Mouse (Mus musculus): ENCODE measurements at regions not wholly inside any gene's neighbourhood (a gene's known extent, or its start where the extent isn't known, plus 50 kb on each side); places are given as distances from the start of the nearest gene placed in this dataset. TPM values are rescaled to one million over a fixed set of nuclear protein-coding genes. Genes with fewer than 3 reads are reported as not detected.

GRCm38 (mm10) chr4:87359483-87359882 is 129.2 kb upstream of the Slc24a2 start:
- Histone ChIP-seq H3K4me3 (ENCODE audit: low read depth, low read length) (no peak overlapping the region), H3K4me2 (ENCODE audit: low read depth, severe bottlenecking) (no peak overlapping the region), H3K27ac (replicated peaks; ENCODE audit: low read depth, low read length) (no peak overlapping the region), H3K27me3 (ENCODE audit: control insufficient read depth, insufficient read depth, low read length) (no peaks in the 10 kb centered on the region), H3K36me3 (ENCODE audit: control insufficient read depth, insufficient read depth, low read length) (no peaks in the 10 kb centered on the region), H3K9me3 (ENCODE audit: control insufficient read depth, low read length) (no peaks in the 10 kb centered on the region), H3K4me1 (ENCODE audit: control insufficient read depth, insufficient read depth, low read length) (no peaks in the 10 kb centered on the region), H3K9ac (ENCODE audit: low read length) (no peak overlapping the region)
- DNase-seq (ENCODE audit: low spot score) (peak; percentile 52), ATAC-seq (ENCODE audit: insufficient number of reproducible peaks, low FRiP score, low TSS enrichment, low read depth) (no peak)
- 41% methylated on average over 9 of the region's 9 CpGs for WGBS

GRCm38 (mm10) chr4:87359004-87359403 is 128.7 kb upstream of the Slc24a2 start:
- Histone ChIP-seq H3K9me3 (ENCODE audit: control insufficient read depth, low read length) (no peaks in the 10 kb centered on the region), H3K4me3 (ENCODE audit: low read depth, low read length) (no peak overlapping the region), H3K27me3 (ENCODE audit: control insufficient read depth, insufficient read depth, low read length) (no peaks in the 10 kb centered on the region), H3K4me1 (ENCODE audit: control insufficient read depth, insufficient read depth, low read length) (no peaks in the 10 kb centered on the region), H3K36me3 (ENCODE audit: control insufficient read depth, insufficient read depth, low read length) (no peaks in the 10 kb centered on the region), H3K27ac (replicated peaks; ENCODE audit: low read depth, low read length) (no peak overlapping the region), H3K4me2 (ENCODE audit: low read depth, severe bottlenecking) (no peak overlapping the region), H3K9ac (ENCODE audit: low read length) (no peak overlapping the region)
- WGBS, result 88% methylated on average over 3 of the region's 3 CpGs
- ATAC-seq (ENCODE audit: insufficient number of reproducible peaks, low FRiP score, low TSS enrichment, low read depth), result no peak
- DNase-seq (ENCODE audit: low spot score), result no peak

GRCm38 (mm10) chr4:87332968-87333367 is 102.7 kb upstream of the Slc24a2 start:
- Histone ChIP-seq H3K4me2 (ENCODE audit: low read depth, severe bottlenecking) (no peak overlapping the region), H3K4me1 (ENCODE audit: control insufficient read depth, insufficient read depth, low read length) (no peaks in the 10 kb centered on the region), H3K27ac (replicated peaks; ENCODE audit: low read depth, low read length) (no peak overlapping the region), H3K4me3 (ENCODE audit: low read depth, low read length) (no peak overlapping the region), H3K9me3 (ENCODE audit: control insufficient read depth, low read length) (no peaks in the 10 kb centered on the region), H3K27me3 (ENCODE audit: control insufficient read depth, insufficient read depth, low read length) (no peaks in the 10 kb centered on the region), H3K9ac (ENCODE audit: low read length) (no peak overlapping the region), H3K36me3 (ENCODE audit: control insufficient read depth, insufficient read depth, low read length) (no peaks in the 10 kb centered on the region)
- 93% methylated on average over 2 of the region's 2 CpGs for WGBS
- DNase-seq (ENCODE audit: low spot score), result no peak
- ATAC-seq (ENCODE audit: insufficient number of reproducible peaks, low FRiP score, low TSS enrichment, low read depth), result no peak

- H3K27ac ChIP-seq (replicated peaks; ENCODE audit: low read depth, low read length), result no peak overlapping the region
- ATAC-seq (ENCODE audit: insufficient number of reproducible peaks, low FRiP score, low TSS enrichment, low read depth) (no peak), DNase-seq (ENCODE audit: low spot score) (no peak)
- no peak overlapping the region for H3K4me2 ChIP-seq (ENCODE audit: low read depth, severe bottlenecking)
- 62% methylated on average over 6 of the region's 6 CpGs for WGBS
- H3K4me3 ChIP-seq (ENCODE audit: low read depth, low read length), result no peak overlapping the region
- H3K27me3 ChIP-seq (ENCODE audit: control insufficient read depth, insufficient read depth, low read length), result no peaks in the 10 kb centered on the region
- no peaks in the 10 kb centered on the region for H3K36me3 ChIP-seq (ENCODE audit: control insufficient read depth, insufficient read depth, low read length)
- no peaks in the 10 kb centered on the region for H3K9me3 ChIP-seq (ENCODE audit: control insufficient read depth, low read length)
- no peaks in the 10 kb centered on the region for H3K4me1 ChIP-seq (ENCODE audit: control insufficient read depth, insufficient read depth, low read length)
- no peak overlapping the region for H3K9ac ChIP-seq (ENCODE audit: low read length)
Measured at GRCm38 (mm10) chr4:87329136-87329535, 98.9 kb upstream of the Slc24a2 start.

GRCm38 (mm10) chr4:87321726-87322349 is 91.6 kb upstream of the Slc24a2 start:
- Histone ChIP-seq H3K27me3 (ENCODE audit: control insufficient read depth, insufficient read depth, low read length) (no peaks in the 10 kb centered on the region), H3K9ac (ENCODE audit: low read length) (no peak overlapping the region), H3K27ac (replicated peaks; ENCODE audit: low read depth, low read length) (no peak overlapping the region), H3K4me2 (ENCODE audit: low read depth, severe bottlenecking) (no peak overlapping the region), H3K9me3 (ENCODE audit: control insufficient read depth, low read length) (no peaks in the 10 kb centered on the region), H3K4me1 (ENCODE audit: control insufficient read depth, insufficient read depth, low read length) (no peaks in the 10 kb centered on the region), H3K36me3 (ENCODE audit: control insufficient read depth, insufficient read depth, low read length) (no peaks in the 10 kb centered on the region), H3K4me3 (ENCODE audit: low read depth, low read length) (no peak overlapping the region)
- no peak for DNase-seq (ENCODE audit: low spot score)
- WGBS, result 85% methylated on average over 2 of the region's 2 CpGs
- no peak for ATAC-seq (ENCODE audit: insufficient number of reproducible peaks, low FRiP score, low TSS enrichment, low read depth)

GRCm38 (mm10) chr4:87298129-87298528 is 67.9 kb upstream of the Slc24a2 start:
- no peak for ATAC-seq (ENCODE audit: insufficient number of reproducible peaks, low FRiP score, low TSS enrichment, low read depth)
- WGBS, result 74% methylated on average over 5 of the region's 5 CpGs
- no peaks in the 10 kb centered on the region for H3K4me1 ChIP-seq (ENCODE audit: control insufficient read depth, insufficient read depth, low read length)
- no peaks in the 10 kb centered on the region for H3K36me3 ChIP-seq (ENCODE audit: control insufficient read depth, insufficient read depth, low read length)
- H3K4me3 ChIP-seq (ENCODE audit: low read depth, low read length), result no peak overlapping the region
- DNase-seq (ENCODE audit: low spot score), result no peak
- no peak overlapping the region for H3K4me2 ChIP-seq (ENCODE audit: low read depth, severe bottlenecking)
- no peaks in the 10 kb centered on the region for H3K9me3 ChIP-seq (ENCODE audit: control insufficient read depth, low read length)
- H3K27ac ChIP-seq (replicated peaks; ENCODE audit: low read depth, low read length), result no peak overlapping the region
- H3K9ac ChIP-seq (ENCODE audit: low read length), result no peak overlapping the region
- no peaks in the 10 kb centered on the region for H3K27me3 ChIP-seq (ENCODE audit: control insufficient read depth, insufficient read depth, low read length)

- Histone ChIP-seq H3K27ac (replicated peaks; ENCODE audit: low read depth, low read length) (no peak overlapping the region), H3K27me3 (ENCODE audit: control insufficient read depth, insufficient read depth, low read length) (no peaks in the 10 kb centered on the region), H3K4me3 (ENCODE audit: low read depth, low read length) (no peak overlapping the region), H3K4me2 (ENCODE audit: low read depth, severe bottlenecking) (no peak overlapping the region), H3K9ac (ENCODE audit: low read length) (no peak overlapping the region), H3K36me3 (ENCODE audit: control insufficient read depth, insufficient read depth, low read length) (no peaks in the 10 kb centered on the region), H3K9me3 (ENCODE audit: control insufficient read depth, low read length) (no peaks in the 10 kb centered on the region), H3K4me1 (ENCODE audit: control insufficient read depth, insufficient read depth, low read length) (no peaks in the 10 kb centered on the region)
- DNase-seq (ENCODE audit: low spot score) (no peak), ATAC-seq (ENCODE audit: insufficient number of reproducible peaks, low FRiP score, low TSS enrichment, low read depth) (no peak)
Measured at GRCm38 (mm10) chr4:87294538-87294937, 64.3 kb upstream of the Slc24a2 start.

Small RNA genes in the stretch of these regions (microRNA-seq; reads per million reads assigned to microRNA genes)
- gene Gm23154, result not detected

Data from limb, embryonic 11.5 days (tissue).